In the genomic region with DNA sequence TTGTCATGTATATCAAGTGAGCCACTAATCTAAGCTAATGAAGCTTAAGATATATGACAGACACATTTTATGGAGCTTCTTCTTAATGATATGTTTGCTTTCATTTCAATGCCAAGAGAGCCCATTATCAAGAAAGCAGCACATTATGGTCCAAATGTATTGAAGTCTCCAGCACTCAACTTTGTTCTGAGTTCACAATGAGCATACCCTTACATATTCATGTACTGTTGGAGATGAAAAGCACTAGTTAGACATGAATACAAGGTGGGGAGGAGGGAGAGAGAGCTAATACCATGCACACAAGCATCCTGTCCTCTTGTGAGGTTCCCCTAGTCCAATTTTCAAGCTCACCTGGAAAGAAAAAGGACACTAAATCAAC, we compare ENCODE assay signal across 22 mouse cellular contexts.
DNase-seq lines count a peak whose midpoint lies in the region; ATAC-seq and TF ChIP-seq lines count a peak whose summit lies in the region.
"Had no signal": no experiment of that assay in that cellular context is flagged by ENCODE, and none has a peak within 500 bp of the region (broad histone marks: within the 10 kb centered on the region; RNA-seq: fewer than 3 reads in every experiment).

No protein-coding gene starts in this region.

- TF ChIP-seq CTCF in forebrain, postnatal 0 days (IDR thresholded peaks at IDR 0.05; ENCODE audit: low read depth) = no peak
- no peak for TF ChIP-seq CTCF in midbrain, postnatal 0 days (IDR thresholded peaks at IDR 0.05)

- no peak overlapping the region for H3K4me2 ChIP-seq in forebrain, embryonic 11.5 days (ENCODE audit: low read depth, low read length, severe bottlenecking)
- H3K4me2 ChIP-seq in forebrain, postnatal 0 days (ENCODE audit: low read depth) = no peak overlapping the region
- H3K4me2 ChIP-seq in midbrain, embryonic 12.5 days (replicated peaks) = no peak overlapping the region
- H3K4me2 ChIP-seq in midbrain, postnatal 0 days (ENCODE audit: low read depth, low read length, poor library complexity, severe bottlenecking) = no peak overlapping the region
- H3K4me2 ChIP-seq in forebrain, embryonic 13.5 days = no peak overlapping the region
- H3K4me2 ChIP-seq: embryonic facial prominence, embryonic 12.5 days; hindbrain, embryonic 15.5 days had no signal

- H3K27ac ChIP-seq in forebrain, embryonic 11.5 days (ENCODE audit: low read depth, low read length) = no peak overlapping the region
- no peak overlapping the region for H3K27ac ChIP-seq in forebrain, postnatal 0 days (ENCODE audit: low read depth, low read length)
- H3K27ac ChIP-seq in midbrain, embryonic 12.5 days (replicated peaks) = no peak overlapping the region
- H3K27ac ChIP-seq in midbrain, postnatal 0 days (ENCODE audit: low read depth, low read length) = no peak overlapping the region
- H3K27ac ChIP-seq in forebrain, embryonic 13.5 days = no peak overlapping the region
- H3K27ac ChIP-seq: embryonic facial prominence, embryonic 12.5 days; heart, embryonic 10.5 days; hindbrain, embryonic 15.5 days had no signal

- H3K4me3 ChIP-seq in forebrain, embryonic 11.5 days (ENCODE audit: low read depth, low read length) = no peak overlapping the region
- no peak overlapping the region for H3K4me3 ChIP-seq in forebrain, postnatal 0 days (ENCODE audit: low read depth, low read length)
- H3K4me3 ChIP-seq in midbrain, embryonic 12.5 days = no peak overlapping the region
- H3K4me3 ChIP-seq in midbrain, postnatal 0 days (ENCODE audit: low read depth, low read length) = no peak overlapping the region
- no peak overlapping the region for H3K4me3 ChIP-seq in forebrain, embryonic 13.5 days
- H3K4me3 ChIP-seq: embryonic facial prominence, embryonic 12.5 days; heart, embryonic 10.5 days; hindbrain, embryonic 15.5 days had no signal

- H3K4me1 ChIP-seq in forebrain, embryonic 11.5 days (replicated peaks; ENCODE audit: control insufficient read depth, insufficient read depth, low read length) = peaks cover 2% of the 10 kb centered on the region; the same call in 1 of the 2 replicates
- no peaks in the 10 kb centered on the region for H3K4me1 ChIP-seq in forebrain, postnatal 0 days (ENCODE audit: insufficient read depth)
- H3K4me1 ChIP-seq in midbrain, embryonic 12.5 days = peaks cover 8% of the 10 kb centered on the region
- H3K4me1 ChIP-seq in midbrain, postnatal 0 days (ENCODE audit: insufficient read depth, low read length) = no peaks in the 10 kb centered on the region
- peaks cover 13% of the 10 kb centered on the region for H3K4me1 ChIP-seq in forebrain, embryonic 13.5 days
- H3K4me1 ChIP-seq: embryonic facial prominence, embryonic 12.5 days; heart, embryonic 10.5 days; hindbrain, embryonic 15.5 days had no signal

- H3K27me3 ChIP-seq in forebrain, embryonic 11.5 days (ENCODE audit: control insufficient read depth, insufficient read depth, low read length) = peaks cover 5% of the 10 kb centered on the region; the same call in 1 of the 2 replicates
- no peaks in the 10 kb centered on the region for H3K27me3 ChIP-seq in forebrain, postnatal 0 days (ENCODE audit: insufficient read depth, low read length)
- peaks cover 16% of the 10 kb centered on the region for H3K27me3 ChIP-seq in midbrain, embryonic 12.5 days
- H3K27me3 ChIP-seq in midbrain, postnatal 0 days (ENCODE audit: insufficient read depth, low read length) = no peaks in the 10 kb centered on the region
- H3K27me3 ChIP-seq in forebrain, embryonic 13.5 days = peaks cover 21% of the 10 kb centered on the region
- H3K27me3 ChIP-seq: CH12.LX; embryonic facial prominence, embryonic 12.5 days; hindbrain, embryonic 15.5 days had no signal

- 0 out of 2 replicates have a peak, but pooled peaks cover 2% of the 10 kb centered on the region for H3K9me3 ChIP-seq in forebrain, embryonic 11.5 days (ENCODE audit: control insufficient read depth, low read length)
- H3K9me3 ChIP-seq in forebrain, postnatal 0 days (ENCODE audit: low read length) = no peaks in the 10 kb centered on the region
- H3K9me3 ChIP-seq in midbrain, embryonic 12.5 days = no peaks in the 10 kb centered on the region
- H3K9me3 ChIP-seq in midbrain, postnatal 0 days (ENCODE audit: low read length) = no peaks in the 10 kb centered on the region
- H3K9me3 ChIP-seq in forebrain, embryonic 13.5 days (replicated peaks) = no peaks in the 10 kb centered on the region
- H3K9me3 ChIP-seq: embryonic facial prominence, embryonic 12.5 days; heart, embryonic 10.5 days; hindbrain, embryonic 15.5 days had no signal

- no peak overlapping the region for H3K9ac ChIP-seq in forebrain, embryonic 11.5 days (ENCODE audit: low read length)
- no peak overlapping the region for H3K9ac ChIP-seq in forebrain, postnatal 0 days
- H3K9ac ChIP-seq in midbrain, embryonic 12.5 days (replicated peaks) = no peak overlapping the region
- no peak overlapping the region for H3K9ac ChIP-seq in midbrain, postnatal 0 days (replicated peaks; ENCODE audit: low read length, poor library complexity, severe bottlenecking)
- no peak overlapping the region for H3K9ac ChIP-seq in forebrain, embryonic 13.5 days
- H3K9ac ChIP-seq: embryonic facial prominence, embryonic 12.5 days; hindbrain, embryonic 15.5 days had no signal

- peak; percentile 81 for ATAC-seq in forebrain, embryonic 11.5 days (replicated peaks; ENCODE audit: low FRiP score)
- no peak for ATAC-seq in forebrain, postnatal 0 days
- peak; percentile 48; the same call in 1 of the 2 replicates for ATAC-seq in midbrain, embryonic 12.5 days (ENCODE audit: low FRiP score, low read depth)
- no peak for ATAC-seq in midbrain, postnatal 0 days (ENCODE audit: low FRiP score)
- ATAC-seq in forebrain, embryonic 13.5 days = peak; percentile 82; the same call in 1 of the 2 replicates
- ATAC-seq: intestine, embryonic 16.5 days had no signal

- DNase-seq in forebrain, embryonic 11.5 days (ENCODE audit: low spot score) = no peak
- DNase-seq in forebrain, postnatal 0 days = no peak
- DNase-seq in midbrain, postnatal 0 days (ENCODE audit: low spot score) = no peak
- DNase-seq in mesoderm, embryonic 11.5 days (ENCODE audit: low read depth, low spot score) = peak; percentile 15
- DNase-seq in spleen, postnatal 36 days (ENCODE audit: low spot score in 2 of 2) = no peak
- DNase-seq: adrenal gland, adult 8-10 months; adrenal gland, postnatal 36 days; cerebellum, adult 11 months; cerebellum, adult 9-10 months; cerebellum, postnatal 25 days; gastrocnemius, postnatal 10 days; heart, adult 18-20 months; heart, postnatal 10 days; heart, postnatal 4 days; kidney, adult 2 months had no signal

- no peaks in the 10 kb centered on the region for H3K36me3 ChIP-seq in forebrain, embryonic 11.5 days (ENCODE audit: control insufficient read depth, insufficient read depth, low read length)
- H3K36me3 ChIP-seq in forebrain, postnatal 0 days (ENCODE audit: insufficient read depth) = no peaks in the 10 kb centered on the region
- H3K36me3 ChIP-seq in midbrain, embryonic 12.5 days = no peaks in the 10 kb centered on the region
- no peaks in the 10 kb centered on the region for H3K36me3 ChIP-seq in midbrain, postnatal 0 days (ENCODE audit: insufficient read depth, low read length)
- H3K36me3 ChIP-seq in forebrain, embryonic 13.5 days (ENCODE audit: poor library complexity, severe bottlenecking) = no peaks in the 10 kb centered on the region
- H3K36me3 ChIP-seq: embryonic facial prominence, embryonic 12.5 days; heart, embryonic 10.5 days; hindbrain, embryonic 15.5 days had no signal

Comparison
In these comparisons a context has a peak if more than half of its experiments do, and no peak if none do; other contexts are left out.
1. ATAC-seq: peak in forebrain, embryonic 11.5 days (single experiment), midbrain, embryonic 12.5 days (single experiment) and forebrain, embryonic 13.5 days (single experiment); none in forebrain, postnatal 0 days (single experiment) and midbrain, postnatal 0 days (single experiment).